Mouse (Mus musculus) embryonic fibroblast, embryonic 13.5 days (primary cell): Measurements from ENCODE around the gene Il9r.

Experiments used
- CTCF ChIP-seq: IDR thresholded peaks from 2 replicates; pipeline ENCODE4 v1.5.1; 2011; ENCODE audit warnings: mild to moderate bottlenecking, control low read depth, low read length, moderate library complexity, borderline replicate concordance; ENCODE audit not compliant: insufficient read depth
- POLR2A ChIP-seq: IDR thresholded peaks from 2 replicates; pipeline ENCODE4 v1.6.1; 2011; ENCODE audit warnings: low read depth, mild to moderate bottlenecking, control low read depth, low read length, moderate library complexity

DNA sequence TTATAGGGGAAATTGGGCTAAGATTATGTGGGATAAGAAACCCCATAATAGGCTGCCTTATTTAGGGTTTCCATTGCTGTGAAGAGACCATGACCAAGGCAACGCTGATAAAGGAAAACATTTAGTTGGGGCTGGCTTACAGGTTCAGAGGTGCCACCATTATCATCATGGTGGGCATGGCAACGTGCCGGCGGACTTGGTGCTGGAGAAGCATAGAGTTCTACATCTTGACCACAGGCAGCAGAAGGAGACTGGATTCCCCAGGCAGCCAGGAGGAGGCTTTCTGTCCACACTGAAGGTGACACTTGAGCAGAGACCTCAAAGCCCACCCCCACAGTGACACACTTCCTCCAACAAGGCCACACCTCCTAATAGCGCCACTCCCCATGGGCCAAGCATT, 48.8 kb downstream of the Il9r start:
- no peak for TF ChIP-seq POLR2A
- TF ChIP-seq CTCF: no peak
